Mouse (Mus musculus): Measurements from ENCODE around the gene Zfp978.
"Not testable (repeated sequence)": the region's sequence is repeated elsewhere in the genome, so short reads cannot be mapped to it uniquely, and the experiment has no call there.

Zfp978 gene

DNA sequence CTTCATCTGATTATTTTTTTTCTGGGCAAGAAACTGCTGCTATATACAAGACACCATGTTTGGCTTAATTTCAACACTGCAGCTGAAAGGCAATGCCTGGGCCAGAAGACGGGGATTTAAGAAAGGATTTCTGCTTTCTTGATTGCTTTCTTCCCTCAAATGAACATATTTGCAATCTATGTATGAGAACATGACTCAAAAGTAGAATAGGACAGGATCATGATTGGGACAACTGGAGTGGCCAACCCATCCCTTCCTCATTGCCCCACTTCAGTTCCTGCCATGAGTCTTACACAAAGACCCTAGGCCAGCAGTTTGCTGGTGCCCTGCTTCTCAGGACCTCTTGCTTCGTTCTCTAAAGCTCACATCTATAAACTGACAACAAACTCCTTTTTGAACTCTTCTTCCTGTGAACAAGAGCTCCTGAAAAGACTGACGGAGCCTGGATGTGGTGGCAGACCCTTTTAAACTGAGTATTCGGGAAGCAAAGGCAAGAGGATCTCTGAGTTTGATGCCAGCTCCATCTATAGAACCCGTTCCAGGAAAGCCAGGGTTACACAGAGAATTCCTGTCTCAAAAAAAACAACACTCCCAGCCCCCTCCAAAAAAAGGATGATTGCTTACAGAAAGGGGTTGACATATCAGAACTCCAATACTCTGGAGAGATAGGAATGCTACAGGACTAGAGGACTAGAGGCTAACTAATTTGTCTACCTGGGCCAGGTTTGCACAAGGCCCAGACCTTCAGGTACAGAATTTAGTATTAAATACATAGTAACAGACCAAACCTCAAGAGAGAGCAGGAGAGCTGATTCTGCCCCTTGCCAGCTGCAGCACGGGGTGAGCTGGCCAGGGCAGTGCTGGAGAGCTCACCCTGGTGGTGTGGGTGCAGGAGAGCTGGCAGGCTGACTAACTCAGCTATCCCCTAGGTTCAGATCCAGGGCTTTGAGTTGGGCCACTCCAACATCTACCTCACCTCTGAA, 43.1 kb downstream of the Zfp978 start:
- in situ Hi-C loops (cut with MboI; ENCODE audit: low sequenced_read_pairs), result not testable (repeated sequence)

DNA sequence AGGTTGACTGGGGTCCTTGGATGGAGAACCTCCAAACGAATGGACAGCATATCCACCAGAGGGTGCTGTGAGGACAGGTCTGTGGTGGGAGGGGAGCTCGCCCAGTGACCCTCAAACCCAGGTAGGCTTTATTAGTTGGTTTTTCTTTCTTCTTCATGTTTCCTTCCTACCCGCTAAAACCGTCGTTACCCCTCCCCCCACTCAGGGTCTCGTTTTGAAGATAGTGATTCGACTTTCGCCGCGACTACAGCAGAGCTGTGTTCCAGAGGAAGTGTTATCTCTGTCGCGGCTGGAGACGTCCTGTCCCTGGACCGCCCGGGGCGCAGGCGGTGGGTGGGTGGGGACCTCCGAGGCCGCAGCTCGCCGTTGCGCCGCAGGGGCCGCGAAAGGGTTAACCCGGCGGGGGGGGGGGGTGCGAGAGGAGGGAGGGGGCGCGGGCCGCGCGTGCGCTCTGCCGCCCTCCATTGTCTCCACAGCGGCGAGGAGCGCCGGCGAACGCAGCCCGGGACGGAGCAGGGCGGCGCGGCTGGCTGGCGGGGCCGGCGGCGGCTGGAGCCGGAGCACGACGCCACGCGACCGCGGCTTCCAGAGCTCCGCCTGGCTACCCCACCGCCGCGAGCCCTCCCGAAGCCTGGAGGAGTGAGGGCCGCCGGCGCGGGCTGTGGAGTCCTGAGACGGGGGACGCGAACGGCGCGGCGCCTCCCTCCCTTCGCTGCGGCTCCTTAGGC, 45.8 kb downstream of the Zfp978 start:
- in situ Hi-C loops (cut with MboI; ENCODE audit: low sequenced_read_pairs), result no loop called here

- in situ Hi-C loops (cut with MboI; ENCODE audit: low sequenced_read_pairs), result no loop called here
Observed at GRCm38 (mm10) chr4:147407463-147407822, 46.3 kb downstream of the Zfp978 start.

- in situ Hi-C loops (cut with MboI; ENCODE audit: low sequenced_read_pairs), result not testable (repeated sequence)
Observed at GRCm38 (mm10) chr4:147416365-147416764, 55.3 kb downstream of the Zfp978 start.

- in situ Hi-C loops (cut with MboI; ENCODE audit: low sequenced_read_pairs), result no loop called here
Observed at GRCm38 (mm10) chr4:147417157-147417778, 56.2 kb downstream of the Zfp978 start.

DNA sequence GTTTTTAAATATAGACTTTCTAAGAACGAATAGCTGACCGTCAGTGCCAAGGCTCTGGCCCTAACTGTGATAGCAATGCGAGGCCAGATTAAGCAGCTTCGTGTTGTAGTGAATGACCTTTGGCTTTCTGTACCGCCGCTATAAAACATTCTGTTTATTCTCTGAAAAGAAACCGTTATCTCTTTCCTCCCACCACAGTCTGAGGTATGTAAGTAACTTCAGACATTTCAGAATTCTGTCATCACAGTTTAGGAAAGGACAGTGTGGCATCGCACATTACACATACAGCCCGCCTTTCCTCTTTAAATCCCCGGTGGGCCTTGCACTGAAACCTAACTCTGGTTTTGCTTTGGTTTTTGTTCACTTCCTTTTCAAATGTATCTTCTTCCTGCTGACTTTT, 56.8 kb downstream of the Zfp978 start:
- in situ Hi-C loops (cut with MboI; ENCODE audit: low sequenced_read_pairs), result no loop called here

DNA sequence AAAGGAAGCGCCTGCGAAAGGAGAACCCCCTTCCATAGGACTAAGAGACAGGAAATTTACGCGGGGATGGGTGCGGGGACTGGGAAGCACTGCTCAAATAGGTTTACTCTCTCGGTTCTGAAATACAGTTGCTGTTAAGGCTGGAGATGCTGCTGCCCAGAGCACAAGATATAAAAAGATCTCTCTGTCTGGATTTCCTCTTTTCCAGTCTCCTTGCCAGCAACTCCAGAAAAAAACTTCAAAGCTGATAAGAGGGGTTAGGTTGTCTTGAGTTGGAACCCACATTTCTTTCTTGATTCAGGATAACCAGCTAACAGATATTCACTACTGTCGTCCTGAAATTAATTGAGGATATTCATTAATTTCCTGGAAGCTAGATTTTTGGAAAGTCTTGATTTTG, 57.2 kb downstream of the Zfp978 start:
- in situ Hi-C loops (cut with MboI; ENCODE audit: low sequenced_read_pairs), result not testable (repeated sequence)

GRCm38 (mm10) chr4:147419190-147419589, 58.1 kb downstream of the Zfp978 start:
- in situ Hi-C loops (cut with MboI; ENCODE audit: low sequenced_read_pairs), result not testable (repeated sequence)

DNA sequence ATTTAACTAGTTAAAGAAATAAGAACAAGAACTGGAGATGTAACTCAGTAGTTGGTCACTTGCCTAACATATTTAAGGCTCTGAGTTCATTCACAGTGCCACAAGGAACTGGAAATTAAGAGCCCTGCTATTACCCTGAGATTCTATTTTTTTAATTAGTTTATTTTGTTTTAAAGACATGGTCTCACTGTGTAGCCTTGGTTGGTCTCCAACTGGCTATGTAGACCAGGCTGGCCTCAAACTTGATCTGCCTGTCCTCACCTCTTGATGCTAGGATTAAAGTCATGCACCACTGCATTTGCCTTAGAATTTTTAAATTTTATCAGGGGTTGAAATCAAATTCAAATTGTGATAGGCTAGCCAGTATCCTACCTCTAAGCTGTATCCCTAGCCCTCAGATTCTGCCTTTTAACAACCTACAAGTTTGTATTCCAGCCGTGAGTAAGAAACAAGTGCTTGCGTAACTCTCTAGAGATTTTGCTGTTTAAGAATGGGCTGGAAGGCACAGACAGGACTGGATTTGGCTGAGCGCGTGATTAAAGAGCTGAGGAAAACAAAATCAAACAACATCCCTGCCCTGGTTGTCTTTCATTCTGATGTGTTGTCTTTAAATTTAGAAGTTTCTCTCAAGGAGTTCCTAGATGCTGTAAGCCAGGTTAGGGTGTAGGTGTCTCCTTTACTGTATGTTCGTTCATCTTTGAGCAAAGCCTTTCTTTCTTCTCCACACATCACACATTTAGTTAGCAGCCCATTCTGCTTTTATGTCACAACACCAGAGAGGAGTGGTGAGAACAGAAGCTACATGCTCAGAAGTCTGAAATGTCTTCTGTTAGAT, 58.9 kb downstream of the Zfp978 start:
- in situ Hi-C loops (cut with MboI; ENCODE audit: low sequenced_read_pairs), result not testable (repeated sequence)

DNA sequence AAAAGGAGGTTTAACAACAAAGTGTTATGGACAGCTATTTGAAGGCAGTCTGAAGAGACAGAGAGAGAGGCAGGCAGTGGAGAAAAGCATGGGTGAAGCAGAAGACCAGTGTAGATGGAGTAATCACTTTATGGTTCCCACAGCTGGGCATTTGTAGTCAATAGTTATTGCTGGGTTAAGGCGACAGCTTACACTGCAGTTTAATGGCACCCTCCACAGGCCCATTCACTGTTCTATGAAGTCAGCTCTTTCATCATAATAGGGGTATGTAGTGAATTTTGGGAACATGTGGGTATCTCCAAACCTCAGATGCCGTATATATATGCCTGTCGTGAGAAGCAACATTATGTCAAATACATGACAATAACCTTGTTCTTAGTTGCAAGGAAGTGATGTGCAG, 59.7 kb downstream of the Zfp978 start:
- in situ Hi-C loops (cut with MboI; ENCODE audit: low sequenced_read_pairs), result no loop called here

DNA sequence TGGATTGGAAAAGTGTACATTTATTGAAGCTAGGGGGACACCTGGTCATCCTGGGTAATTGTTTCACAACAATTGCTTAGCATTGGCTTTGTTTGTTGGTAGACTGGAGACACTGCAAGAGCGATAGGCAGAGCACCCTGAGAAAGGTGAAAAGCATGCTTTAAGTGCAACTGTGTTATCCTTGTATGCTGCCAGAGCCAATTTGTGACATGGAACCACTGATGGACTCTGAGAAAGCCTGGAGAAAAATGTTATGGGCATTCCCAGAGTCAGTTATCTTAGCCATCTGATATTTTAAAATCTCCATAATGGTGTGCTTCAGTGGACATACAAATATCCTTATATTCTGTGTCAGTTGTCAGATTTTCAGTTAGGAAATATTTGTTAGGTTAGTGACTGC, 60.2 kb downstream of the Zfp978 start:
- in situ Hi-C loops (cut with MboI; ENCODE audit: low sequenced_read_pairs), result not testable (repeated sequence)

DNA sequence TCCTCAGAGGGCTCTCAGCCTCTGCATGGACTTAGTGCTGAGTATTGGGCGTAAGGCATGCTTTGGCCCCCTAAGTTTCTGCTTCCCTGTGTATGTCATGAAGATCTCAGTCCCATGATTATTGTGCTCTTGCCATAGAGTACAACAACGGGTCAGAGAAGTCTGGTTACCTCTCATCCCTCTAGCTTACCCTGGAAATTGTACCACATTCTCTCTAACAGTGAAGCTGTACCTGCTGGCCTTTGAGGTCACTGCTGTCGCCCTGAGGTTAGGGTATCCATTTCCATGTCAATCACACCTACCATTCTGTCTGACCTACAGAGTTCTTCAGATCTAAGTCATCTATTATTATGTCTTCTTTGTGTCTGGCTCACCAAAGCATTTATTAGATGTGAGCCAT, 62.0 kb downstream of the Zfp978 start:
- in situ Hi-C loops (cut with MboI; ENCODE audit: low sequenced_read_pairs), result no loop called here

DNA sequence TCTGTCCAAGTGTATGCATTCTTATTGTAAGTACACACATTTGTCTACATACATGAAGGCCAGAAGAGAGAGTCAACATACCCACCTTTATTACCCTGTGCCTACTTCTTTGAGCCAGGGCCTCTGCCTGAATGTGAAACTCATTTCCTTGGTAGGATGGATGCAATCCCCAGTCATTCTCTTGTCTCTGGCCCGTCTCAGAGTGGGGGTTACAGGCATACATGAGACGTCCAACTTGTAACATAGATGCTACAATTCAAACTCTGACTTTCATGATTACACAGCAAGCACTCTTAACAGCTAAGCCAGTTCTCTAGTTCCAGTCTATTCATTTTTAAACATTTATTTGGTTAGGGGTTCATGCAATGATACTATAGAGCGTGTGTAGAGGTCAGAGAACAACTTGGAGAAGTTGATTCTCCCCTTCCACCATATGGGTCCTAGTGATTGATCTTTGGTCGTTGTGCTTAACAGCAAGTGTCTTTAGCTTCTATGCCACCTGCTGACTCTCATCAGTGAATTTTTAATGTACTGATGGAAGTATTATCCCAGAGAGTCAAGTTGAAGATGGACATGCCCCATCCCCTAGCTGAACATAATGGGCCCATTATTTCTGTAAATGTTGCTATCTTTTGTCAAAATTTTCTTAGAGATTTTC, 62.7 kb downstream of the Zfp978 start:
- in situ Hi-C loops (cut with MboI; ENCODE audit: low sequenced_read_pairs), result no loop called here

DNA sequence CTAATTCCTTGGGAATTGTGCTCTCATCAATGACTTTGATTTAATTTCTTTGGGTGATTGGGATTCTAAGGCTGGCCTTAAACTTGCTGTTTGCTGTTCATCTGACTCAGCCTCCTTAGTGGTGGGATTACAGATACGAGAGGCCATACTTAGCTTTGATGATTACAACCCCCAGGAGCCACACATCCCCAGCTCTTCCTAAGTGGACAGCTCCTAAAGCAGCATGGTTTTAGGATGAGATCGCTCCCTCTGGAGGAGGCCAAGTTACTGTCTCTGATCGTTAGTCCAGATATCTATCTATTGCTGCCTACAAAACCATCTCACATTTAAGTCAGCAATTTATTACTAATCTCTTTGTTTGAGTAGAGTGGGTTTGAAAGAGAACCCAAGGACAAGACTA, 63.3 kb downstream of the Zfp978 start:
- in situ Hi-C loops (cut with MboI; ENCODE audit: low sequenced_read_pairs), result not testable (repeated sequence)

DNA sequence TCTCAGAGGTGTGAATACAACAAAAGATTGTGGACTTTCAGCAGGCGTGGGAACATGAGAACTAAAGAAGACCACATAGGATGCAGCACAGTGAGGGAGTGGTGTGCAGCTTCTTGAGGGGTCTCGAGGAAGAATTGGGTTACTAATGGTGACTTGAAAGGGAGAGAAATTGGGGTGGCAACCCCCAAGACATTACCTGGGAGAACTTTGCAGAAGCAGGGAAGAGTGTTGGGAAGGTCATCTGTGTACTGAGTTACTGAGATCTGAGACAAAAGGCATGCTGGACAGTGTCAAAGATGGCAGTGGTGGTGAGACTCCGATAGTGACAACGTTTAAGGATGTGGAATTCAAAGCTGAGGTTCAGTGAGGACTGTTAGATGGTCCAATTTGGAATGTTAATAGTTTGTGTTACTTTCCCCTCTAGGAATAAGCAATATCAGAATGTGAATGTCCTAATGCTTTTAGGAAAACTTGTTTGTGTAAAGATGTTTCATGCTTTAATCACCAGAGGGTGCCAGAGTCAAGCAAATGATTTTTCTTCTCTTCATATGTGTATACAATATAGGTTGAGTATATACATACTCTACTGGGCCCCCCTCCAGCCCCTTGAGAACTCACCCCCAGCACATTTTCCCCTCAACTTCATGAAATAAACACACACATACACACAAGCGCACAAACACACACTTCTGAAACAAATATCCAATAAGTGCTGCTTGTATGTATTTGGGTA, 64.7 kb downstream of the Zfp978 start:
- in situ Hi-C loops (cut with MboI; ENCODE audit: low sequenced_read_pairs), result not testable (repeated sequence)

DNA sequence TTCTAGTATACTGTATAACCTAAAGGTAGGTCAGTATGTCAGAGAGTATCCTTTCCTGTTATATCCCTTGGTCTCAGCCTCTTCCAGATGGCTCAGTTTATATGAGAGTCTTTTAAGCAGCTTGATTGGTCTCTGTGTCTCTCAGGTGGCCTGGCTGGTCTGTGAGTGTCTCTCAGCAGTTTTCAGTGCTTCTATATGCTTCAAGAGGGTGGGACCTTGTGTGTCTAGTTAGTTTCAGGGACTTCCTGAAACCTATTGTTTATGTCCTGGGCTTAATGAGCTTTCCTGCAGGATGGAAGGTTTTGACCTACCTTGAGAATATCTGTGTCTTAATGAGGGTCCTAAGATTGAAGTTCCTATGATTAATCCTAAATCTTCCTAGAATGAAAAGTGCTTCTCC, 69.5 kb downstream of the Zfp978 start:
- in situ Hi-C loops (cut with MboI; ENCODE audit: low sequenced_read_pairs), result loop anchor here (10.0 kb wide), 1 partner anchor 306 kb away; no protein-coding TSS in a partner anchor

GRCm38 (mm10) chr4:147431696-147432442, 70.8 kb downstream of the Zfp978 start:
- in situ Hi-C loops (cut with MboI; ENCODE audit: low sequenced_read_pairs), result loop anchor here (10.0 kb wide), 1 partner anchor 307 kb away; no protein-coding TSS in a partner anchor

- in situ Hi-C loops (cut with MboI; ENCODE audit: low sequenced_read_pairs), result loop anchor here (10.0 kb wide), 1 partner anchor 308 kb away; no protein-coding TSS in a partner anchor
Observed at GRCm38 (mm10) chr4:147432443-147432790, 71.3 kb downstream of the Zfp978 start.

DNA sequence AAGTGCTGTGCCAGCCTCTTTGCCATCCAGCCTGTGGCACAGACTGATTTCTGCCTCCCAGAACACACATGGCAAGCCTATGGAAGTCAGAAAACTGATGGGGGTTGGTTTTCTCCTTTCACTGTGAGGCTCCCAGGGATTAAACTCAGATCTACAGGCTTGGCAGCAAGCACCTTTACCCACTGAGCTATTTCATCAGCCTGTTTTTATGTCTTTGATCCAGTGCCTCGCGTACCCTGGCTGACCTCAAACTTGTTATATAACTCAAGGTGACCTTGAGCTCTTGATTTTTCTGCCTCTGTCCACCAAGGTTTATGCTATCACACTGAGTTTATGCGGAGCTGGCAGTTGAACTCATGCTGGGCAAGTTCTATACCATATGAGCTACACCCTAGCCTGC, 71.9 kb downstream of the Zfp978 start:
- in situ Hi-C loops (cut with MboI; ENCODE audit: low sequenced_read_pairs), result loop anchor here (10.0 kb wide), 1 partner anchor 308 kb away; no protein-coding TSS in a partner anchor

Data from CH12F3 (cell line).